Mouse (Mus musculus): ENCODE measurements around the gene Clec3b. TPM values are rescaled to one million over a fixed set of nuclear protein-coding genes. Genes with fewer than 3 reads are reported as not detected.

Gene Clec3b
- polyA plus RNA-seq, 1 experiment from 2014 or later = 0.36 TPM

- H3K4me1 ChIP-seq (ENCODE audit: control insufficient read depth, insufficient read depth, low read length) = no peaks in the 10 kb centered on the region
- WGBS = 85% methylated on average over 4 of the region's 4 CpGs
- no peak overlapping the region for H3K9ac ChIP-seq (ENCODE audit: low read length)
- DNase-seq (ENCODE audit: low spot score) (no peak), ATAC-seq (no peak)
- peaks cover 36% of the 10 kb centered on the region for H3K36me3 ChIP-seq (ENCODE audit: control insufficient read depth, insufficient read depth, low read length)
- no peaks in the 10 kb centered on the region for H3K27me3 ChIP-seq (replicated peaks; ENCODE audit: control insufficient read depth, insufficient read depth, low read length)
- H3K4me3 ChIP-seq (ENCODE audit: low read depth, low read length) = no peak overlapping the region
- 0 out of 2 replicates have a peak, but pooled peaks cover 2% of the 10 kb centered on the region for H3K9me3 ChIP-seq (replicated peaks; ENCODE audit: control insufficient read depth, low read length)
- no peak overlapping the region for H3K4me2 ChIP-seq (ENCODE audit: low read length)
- H3K27ac ChIP-seq (ENCODE audit: low read depth, low read length) = no peak overlapping the region
These were observed 10.7 kb upstream of the Clec3b start for GRCm38 (mm10) chr9:123139887-123140614.

DNA sequence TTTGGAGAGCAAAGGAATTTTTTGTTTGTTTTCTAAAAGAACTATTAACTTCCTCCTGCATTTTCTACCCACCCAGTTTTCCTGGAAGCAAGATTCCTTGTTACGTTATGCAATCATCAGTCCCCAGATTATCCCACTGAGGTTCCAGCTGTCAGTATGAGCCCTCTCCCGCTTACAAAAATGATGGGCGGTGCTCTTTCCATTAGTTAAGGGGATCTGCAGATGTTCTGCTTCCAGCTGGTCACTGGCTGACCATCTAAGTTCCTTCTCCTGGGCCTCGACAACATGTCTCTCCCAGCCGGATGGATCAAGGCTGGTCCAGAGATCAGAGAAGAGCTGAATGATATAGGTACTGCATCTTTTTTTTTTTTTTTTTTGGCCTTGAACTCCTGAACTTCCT is 2.3 kb upstream of the Clec3b start:
- 82% methylated on average over 5 of the region's 5 CpGs for WGBS
- Histone ChIP-seq H3K4me1 (ENCODE audit: control insufficient read depth, insufficient read depth, low read length) (no peaks in the 10 kb centered on the region), H3K36me3 (ENCODE audit: control insufficient read depth, insufficient read depth, low read length) (no peaks in the 10 kb centered on the region), H3K4me2 (ENCODE audit: low read length) (no peak overlapping the region), H3K9me3 (replicated peaks; ENCODE audit: control insufficient read depth, low read length) (0 out of 2 replicates have a peak, but pooled peaks cover 2% of the 10 kb centered on the region), H3K27me3 (replicated peaks; ENCODE audit: control insufficient read depth, insufficient read depth, low read length) (no peaks in the 10 kb centered on the region), H3K27ac (ENCODE audit: low read depth, low read length) (no peak overlapping the region), H3K9ac (ENCODE audit: low read length) (no peak overlapping the region), H3K4me3 (ENCODE audit: low read depth, low read length) (no peak overlapping the region)
- DNase-seq (ENCODE audit: low spot score) (no peak), ATAC-seq (no peak)

- H3K27ac ChIP-seq (ENCODE audit: low read depth, low read length) = no peak overlapping the region
- H3K27me3 ChIP-seq (replicated peaks; ENCODE audit: control insufficient read depth, insufficient read depth, low read length) = no peaks in the 10 kb centered on the region
- WGBS = 62% methylated on average over 1 of the region's 1 CpGs
- ATAC-seq (no peak), DNase-seq (ENCODE audit: low spot score) (no peak)
- no peak overlapping the region for H3K9ac ChIP-seq (ENCODE audit: low read length)
- H3K4me2 ChIP-seq (ENCODE audit: low read length) = no peak overlapping the region
- no peaks in the 10 kb centered on the region for H3K9me3 ChIP-seq (replicated peaks; ENCODE audit: control insufficient read depth, low read length)
- H3K4me1 ChIP-seq (ENCODE audit: control insufficient read depth, insufficient read depth, low read length) = no peaks in the 10 kb centered on the region
- H3K36me3 ChIP-seq (ENCODE audit: control insufficient read depth, insufficient read depth, low read length) = no peaks in the 10 kb centered on the region
- H3K4me3 ChIP-seq (ENCODE audit: low read depth, low read length) = no peak overlapping the region
These were observed 815 bp downstream of the Clec3b start for GRCm38 (mm10) chr9:123151561-123151960.

DNA sequence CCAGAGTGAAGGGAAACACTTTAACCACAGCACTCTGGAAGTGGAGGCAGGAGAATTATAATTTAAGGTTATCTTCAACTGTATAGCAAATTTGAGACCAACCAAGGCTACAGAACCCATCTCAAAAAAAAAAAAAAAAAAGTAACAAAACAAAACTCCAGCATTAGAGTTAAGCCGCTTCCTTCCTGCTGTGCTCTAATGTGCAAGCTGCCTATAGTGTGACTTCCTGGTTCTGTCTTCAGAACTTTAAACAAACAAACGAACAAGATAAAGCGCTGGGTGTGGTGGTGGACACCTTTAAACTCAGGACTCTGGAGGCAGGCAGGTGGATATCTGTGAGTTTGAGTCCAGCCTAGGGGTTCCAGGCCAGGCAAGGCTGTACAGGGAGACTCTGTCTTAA is 1.3 kb downstream of the Clec3b start:
- DNase-seq (ENCODE audit: low spot score) = no peak
- WGBS = 84% methylated on average over 3 of the region's 3 CpGs

GRCm38 (mm10) chr9:123153121-123153520 is 2.4 kb downstream of the Clec3b start:
- Histone ChIP-seq H3K9me3 (replicated peaks; ENCODE audit: control insufficient read depth, low read length) (no peaks in the 10 kb centered on the region), H3K4me2 (ENCODE audit: low read length) (no peak overlapping the region), H3K27ac (ENCODE audit: low read depth, low read length) (no peak overlapping the region), H3K4me3 (ENCODE audit: low read depth, low read length) (no peak overlapping the region), H3K9ac (ENCODE audit: low read length) (no peak overlapping the region), H3K4me1 (ENCODE audit: control insufficient read depth, insufficient read depth, low read length) (no peaks in the 10 kb centered on the region), H3K27me3 (replicated peaks; ENCODE audit: control insufficient read depth, insufficient read depth, low read length) (no peaks in the 10 kb centered on the region), H3K36me3 (ENCODE audit: control insufficient read depth, insufficient read depth, low read length) (no peaks in the 10 kb centered on the region)
- ATAC-seq (no peak), DNase-seq (ENCODE audit: low spot score) (no peak)
- 93% methylated on average over 2 of the region's 2 CpGs for WGBS

More for the DNA sequence above, 1.3 kb downstream of the Clec3b start:
- Histone ChIP-seq H3K4me2 (ENCODE audit: low read length) (no peak overlapping the region), H3K27ac (ENCODE audit: low read depth, low read length) (no peak overlapping the region), H3K4me1 (ENCODE audit: control insufficient read depth, insufficient read depth, low read length) (no peaks in the 10 kb centered on the region), H3K4me3 (ENCODE audit: low read depth, low read length) (no peak overlapping the region), H3K36me3 (ENCODE audit: control insufficient read depth, insufficient read depth, low read length) (no peaks in the 10 kb centered on the region), H3K27me3 (replicated peaks; ENCODE audit: control insufficient read depth, insufficient read depth, low read length) (no peaks in the 10 kb centered on the region), H3K9me3 (replicated peaks; ENCODE audit: control insufficient read depth, low read length) (no peaks in the 10 kb centered on the region), H3K9ac (ENCODE audit: low read length) (no peak overlapping the region)
- ATAC-seq = no peak

DNA sequence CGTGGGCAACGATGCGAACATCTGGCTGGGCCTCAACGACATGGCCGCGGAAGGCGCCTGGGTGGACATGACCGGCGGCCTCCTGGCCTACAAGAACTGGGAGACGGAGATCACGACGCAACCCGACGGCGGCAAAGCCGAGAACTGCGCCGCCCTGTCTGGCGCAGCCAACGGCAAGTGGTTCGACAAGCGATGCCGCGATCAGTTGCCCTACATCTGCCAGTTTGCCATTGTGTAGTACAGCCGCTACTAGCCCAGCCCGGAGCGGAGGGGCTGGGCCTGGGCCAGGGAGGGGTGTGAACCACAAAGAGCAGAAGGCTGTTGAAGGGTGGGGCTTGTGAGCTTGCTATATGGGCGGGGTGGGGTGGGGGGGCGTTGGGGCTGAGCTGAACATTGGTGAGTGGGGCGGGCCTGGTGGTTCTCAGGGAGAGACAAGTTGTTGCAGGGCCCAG is 6.2 kb downstream of the Clec3b start:
- DNase-seq (ENCODE audit: low spot score) = peak; percentile 58
- peak; percentile 77 for ATAC-seq
- no peak overlapping the region for H3K27ac ChIP-seq (ENCODE audit: low read depth, low read length)
- H3K9ac ChIP-seq (ENCODE audit: low read length) = peak overlapping the region; percentile 21; the same call in 1 of the 2 replicates
- no peaks in the 10 kb centered on the region for H3K27me3 ChIP-seq (replicated peaks; ENCODE audit: control insufficient read depth, insufficient read depth, low read length)
- H3K9me3 ChIP-seq (replicated peaks; ENCODE audit: control insufficient read depth, low read length) = no peaks in the 10 kb centered on the region
- 33% methylated on average over 30 of the region's 30 CpGs for WGBS
- H3K4me3 ChIP-seq (ENCODE audit: low read depth, low read length) = no peak overlapping the region
- H3K36me3 ChIP-seq (ENCODE audit: control insufficient read depth, insufficient read depth, low read length) = no peaks in the 10 kb centered on the region
- H3K4me1 ChIP-seq (ENCODE audit: control insufficient read depth, insufficient read depth, low read length) = no peaks in the 10 kb centered on the region
- H3K4me2 ChIP-seq (ENCODE audit: low read length) = peak overlapping the region; percentile 25

DNA sequence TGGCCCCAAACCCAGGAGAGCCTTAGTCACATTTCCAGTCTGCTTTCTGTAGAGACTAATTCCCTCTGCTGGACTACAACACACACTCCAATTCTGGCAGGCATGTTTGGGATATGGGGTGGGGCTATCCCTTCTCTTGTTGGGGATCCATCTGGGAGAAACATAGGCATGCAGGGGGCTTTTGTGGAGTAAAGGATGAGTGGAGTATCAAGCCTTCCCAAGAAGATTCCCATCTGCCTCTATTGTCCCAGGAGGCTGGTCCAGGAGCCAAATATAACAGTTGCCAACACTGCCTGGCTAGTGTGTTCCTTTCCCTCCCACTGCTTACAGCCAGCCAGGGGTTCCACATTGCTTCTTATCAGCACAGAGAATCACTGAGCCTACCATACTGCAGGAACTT is 7.0 kb downstream of the Clec3b start:
- Histone ChIP-seq H3K27me3 (replicated peaks; ENCODE audit: control insufficient read depth, insufficient read depth, low read length) (no peaks in the 10 kb centered on the region), H3K4me3 (ENCODE audit: low read depth, low read length) (no peak overlapping the region), H3K27ac (ENCODE audit: low read depth, low read length) (no peak overlapping the region), H3K36me3 (ENCODE audit: control insufficient read depth, insufficient read depth, low read length) (no peaks in the 10 kb centered on the region), H3K4me1 (ENCODE audit: control insufficient read depth, insufficient read depth, low read length) (no peaks in the 10 kb centered on the region), H3K9ac (ENCODE audit: low read length) (no peak overlapping the region), H3K9me3 (replicated peaks; ENCODE audit: control insufficient read depth, low read length) (no peaks in the 10 kb centered on the region), H3K4me2 (ENCODE audit: low read length) (no peak overlapping the region)
- DNase-seq (ENCODE audit: low spot score) = peak; percentile 24
- peak; percentile 21; the same call in 1 of the 2 replicates for ATAC-seq

- H3K27me3 ChIP-seq (replicated peaks; ENCODE audit: control insufficient read depth, insufficient read depth, low read length) = no peaks in the 10 kb centered on the region
- H3K4me3 ChIP-seq (ENCODE audit: low read depth, low read length) = no peak overlapping the region
- no peak overlapping the region for H3K4me2 ChIP-seq (ENCODE audit: low read length)
- H3K9ac ChIP-seq (ENCODE audit: low read length) = no peak overlapping the region
- 64% methylated on average over 8 of the region's 8 CpGs for WGBS
- no peaks in the 10 kb centered on the region for H3K9me3 ChIP-seq (replicated peaks; ENCODE audit: control insufficient read depth, low read length)
- no peaks in the 10 kb centered on the region for H3K36me3 ChIP-seq (ENCODE audit: control insufficient read depth, insufficient read depth, low read length)
- 0 out of 2 replicates have a peak, but pooled peaks have one; percentile 4 for ATAC-seq
- H3K27ac ChIP-seq (ENCODE audit: low read depth, low read length) = no peak overlapping the region
- no peaks in the 10 kb centered on the region for H3K4me1 ChIP-seq (ENCODE audit: control insufficient read depth, insufficient read depth, low read length)
- peak; percentile 50 for DNase-seq (ENCODE audit: low spot score)
These were observed 7.5 kb downstream of the Clec3b start for GRCm38 (mm10) chr9:123158125-123158836.

GRCm38 (mm10) chr9:123159330-123159729 is 8.6 kb downstream of the Clec3b start:
- ATAC-seq (no peak), DNase-seq (ENCODE audit: low spot score) (peak; percentile 59)
- Histone ChIP-seq H3K27ac (ENCODE audit: low read depth, low read length) (no peak overlapping the region), H3K9ac (ENCODE audit: low read length) (no peak overlapping the region), H3K4me1 (ENCODE audit: control insufficient read depth, insufficient read depth, low read length) (no peaks in the 10 kb centered on the region), H3K36me3 (ENCODE audit: control insufficient read depth, insufficient read depth, low read length) (no peaks in the 10 kb centered on the region), H3K27me3 (replicated peaks; ENCODE audit: control insufficient read depth, insufficient read depth, low read length) (no peaks in the 10 kb centered on the region), H3K4me2 (ENCODE audit: low read length) (no peak overlapping the region), H3K9me3 (replicated peaks; ENCODE audit: control insufficient read depth, low read length) (no peaks in the 10 kb centered on the region), H3K4me3 (ENCODE audit: low read depth, low read length) (no peak overlapping the region)
- 62% methylated on average over 7 of the region's 7 CpGs for WGBS
